In genomic region chr11:65161881-65162766, GRCm38 (mm10) we compare ENCODE assay signal across 8 mouse cellular contexts. TPM values are rescaled to one million over a fixed set of nuclear protein-coding genes. Genes with fewer than 3 reads are reported as not detected.
DNase-seq lines count a peak whose midpoint lies in the region; ATAC-seq lines count a peak whose summit lies in the region.

No protein-coding gene starts in this region.

- under 1% methylated on average over 49 of the region's 49 CpGs for WGBS in heart, embryonic 13.5 days
- 2% methylated on average over 47 of the region's 49 CpGs for WGBS in lung, embryonic 16.5 days
- 2% methylated on average over 49 of the region's 49 CpGs for whole genome bisulfite sequencing in stomach, embryonic 14.5 days

- no peaks in the 10 kb centered on the region for H3K36me3 ChIP-seq in heart, embryonic 13.5 days
- H3K36me3 ChIP-seq in lung, embryonic 16.5 days (ENCODE audit: control insufficient read depth, insufficient read depth, low read length) = no peaks in the 10 kb centered on the region
- H3K36me3 ChIP-seq in stomach, embryonic 14.5 days (ENCODE audit: control insufficient read depth, insufficient read depth, low read length) = no peaks in the 10 kb centered on the region

- H3K4me1 ChIP-seq in heart, embryonic 13.5 days = peaks cover 38% of the 10 kb centered on the region
- 0 out of 2 replicates have a peak, but pooled peaks cover 5% of the 10 kb centered on the region for H3K4me1 ChIP-seq in lung, embryonic 16.5 days (replicated peaks; ENCODE audit: control insufficient read depth, insufficient read depth, low read length)
- H3K4me1 ChIP-seq in stomach, embryonic 14.5 days (ENCODE audit: control insufficient read depth, insufficient read depth, low read length) = peaks cover 4% of the 10 kb centered on the region; the same call in 1 of the 2 replicates

- peak; percentile 6 for DNase-seq in layer of hippocampus, adult 11-12 months (ENCODE audit: low spot score)
- no peak for DNase-seq in layer of hippocampus, adult 9-10 months (ENCODE audit: low spot score)
- DNase-seq in cerebellum, adult 9-10 months = peak; percentile 79
- peak; percentile 11 to 19 for DNase-seq in layer of hippocampus, postnatal 10 days (ENCODE audit: low spot score in 2 of 2)
- no peak for DNase-seq in spleen, postnatal 14 days (ENCODE audit: low spot score in 2 of 2)

- H3K9me3 ChIP-seq in heart, embryonic 13.5 days = no peaks in the 10 kb centered on the region
- no peaks in the 10 kb centered on the region for H3K9me3 ChIP-seq in lung, embryonic 16.5 days (ENCODE audit: control insufficient read depth, low read length)
- H3K9me3 ChIP-seq in stomach, embryonic 14.5 days (ENCODE audit: control insufficient read depth, low read depth, low read length) = no peaks in the 10 kb centered on the region

- 0 out of 2 replicates have a peak, but pooled peaks cover 5% of the 10 kb centered on the region for H3K27me3 ChIP-seq in heart, embryonic 13.5 days (replicated peaks)
- H3K27me3 ChIP-seq in lung, embryonic 16.5 days (ENCODE audit: control insufficient read depth, insufficient read depth, low read depth, low read length) = no peaks in the 10 kb centered on the region
- H3K27me3 ChIP-seq in stomach, embryonic 14.5 days (ENCODE audit: control insufficient read depth, insufficient read depth, low read length) = no peaks in the 10 kb centered on the region

- peak overlapping the region; percentile 93 for H3K4me3 ChIP-seq in heart, embryonic 13.5 days
- peak overlapping the region; percentile 94 for H3K4me3 ChIP-seq in lung, embryonic 16.5 days (ENCODE audit: low read length)
- H3K4me3 ChIP-seq in stomach, embryonic 14.5 days (ENCODE audit: low read depth, low read length) = peak overlapping the region; percentile 85

- peak overlapping the region; percentile 95 for H3K4me2 ChIP-seq in heart, embryonic 13.5 days
- H3K4me2 ChIP-seq in lung, embryonic 16.5 days (ENCODE audit: low read depth, low read length) = peak overlapping the region; percentile 78
- H3K4me2 ChIP-seq in stomach, embryonic 14.5 days (replicated peaks; ENCODE audit: low read depth, low read length) = peak overlapping the region; percentile 97

- H3K9ac ChIP-seq in heart, embryonic 13.5 days = peak overlapping the region; percentile 92
- H3K9ac ChIP-seq in lung, embryonic 16.5 days (ENCODE audit: low read length) = peak overlapping the region; percentile 90
- H3K9ac ChIP-seq in stomach, embryonic 14.5 days (replicated peaks; ENCODE audit: low read depth, low read length) = peak overlapping the region; percentile 65

- no peak overlapping the region for H3K27ac ChIP-seq in heart, embryonic 13.5 days (replicated peaks)
- H3K27ac ChIP-seq in lung, embryonic 16.5 days (ENCODE audit: low read length) = peak overlapping the region; percentile 93
- no peak overlapping the region for H3K27ac ChIP-seq in stomach, embryonic 14.5 days (ENCODE audit: low read length)

- peak; percentile 25; the same call in 1 of the 2 replicates for ATAC-seq in heart, embryonic 13.5 days (ENCODE audit: extremely low read depth, insufficient number of reproducible peaks, low FRiP score, low TSS enrichment)
- ATAC-seq in lung, embryonic 16.5 days (ENCODE audit: low read depth) = peak; percentile 51
- ATAC-seq in stomach, embryonic 14.5 days (ENCODE audit: insufficient number of reproducible peaks, insufficient read depth, low FRiP score, low read depth) = peak; percentile 79; the same call in 1 of the 2 replicates

RNA-seq across cellular contexts. Expression of gene Arhgap44, which starts 0.6 kb away (rescaled TPM):
- 10.2 and 11.8 TPM in 2 replicates for polyA plus RNA-seq in heart, embryonic 13.5 days (2015; fragmentation: Nextera tagmentation; extraction: Ambion mirVana)
- total RNA-seq in layer of hippocampus, postnatal 10 days (2021) = 100 to 1,000 TPM in 1 of 2 experiments, 10 to 100 TPM in 1; 98.4 to 100 TPM
- 16.4 and 18.3 TPM in 2 replicates for polyA plus RNA-seq in lung, embryonic 16.5 days (2015; fragmentation: Nextera tagmentation; extraction: Ambion mirVana)
- 7.5 and 9.1 TPM in 2 replicates for polyA plus RNA-seq in stomach, embryonic 14.5 days (2014; fragmentation: Nextera tagmentation; extraction: Ambion mirVana)

RNA-seq across cellular contexts. Expression of gene 1700086D15Rik, which starts 2.4 kb away (rescaled TPM):
- 0.13 and 0.18 TPM in 2 replicates for polyA plus RNA-seq in heart, embryonic 13.5 days (2015; fragmentation: Nextera tagmentation; extraction: Ambion mirVana)
- total RNA-seq in layer of hippocampus, postnatal 10 days (2021) = 1 to 10 TPM; 2.9 to 4.8 TPM
- 0.14 and 0.19 TPM in 2 replicates for polyA plus RNA-seq in lung, embryonic 16.5 days (2015; fragmentation: Nextera tagmentation; extraction: Ambion mirVana)
- 0.24 TPM in 1 of 2 replicates, not detected in the other for polyA plus RNA-seq in stomach, embryonic 14.5 days (2014; fragmentation: Nextera tagmentation; extraction: Ambion mirVana)

Comparison
In these comparisons a context has a peak if more than half of its experiments do, and no peak if none do; other contexts are left out.
1. DNase-seq: peak in layer of hippocampus, adult 11-12 months (single experiment), cerebellum, adult 9-10 months (single experiment) and layer of hippocampus, postnatal 10 days (2 of 2); none in layer of hippocampus, adult 9-10 months (single experiment) and spleen, postnatal 14 days (0 of 2).
2. ATAC-seq: peak in every context shown above with its lines; median percentile 79 in stomach, embryonic 14.5 days; 51 in lung, embryonic 16.5 days; 25 in heart, embryonic 13.5 days.
3. Peak in every context shown above with its lines, with median percentiles within 50 percentile points of each other: H3K4me2 ChIP-seq, H3K4me3 ChIP-seq and H3K9ac ChIP-seq.